Comparison of ENCODE assay signal across 8 mouse cellular contexts in the genomic region with DNA sequence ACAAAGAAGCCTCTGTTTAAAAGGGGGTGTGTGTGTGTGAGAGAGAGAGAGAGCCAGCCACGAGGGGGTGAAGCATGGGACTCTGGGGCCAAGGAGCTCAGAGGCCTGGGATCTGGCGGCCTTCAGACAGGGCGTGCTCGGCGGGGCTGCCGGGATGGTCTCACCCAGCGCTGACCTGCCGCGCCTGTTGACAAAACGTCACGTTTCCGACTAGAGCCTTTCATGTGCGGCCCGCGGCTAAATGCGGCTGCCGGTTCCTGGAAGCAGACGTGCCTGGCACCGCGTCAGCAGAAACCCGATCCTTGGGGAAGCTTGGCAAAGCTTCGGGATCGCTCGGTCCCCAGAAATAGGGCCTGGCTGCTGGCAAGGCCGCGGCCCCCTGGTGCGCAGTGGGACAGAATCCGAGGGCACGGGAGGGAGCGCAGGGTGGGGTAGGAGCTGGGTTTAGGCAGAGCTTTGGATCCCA. TPM values are rescaled to one million over a fixed set of nuclear protein-coding genes. Genes with fewer than 3 reads are reported as not detected.
DNase-seq lines count a peak whose midpoint lies in the region; ATAC-seq and TF ChIP-seq lines count a peak whose summit lies in the region.

No protein-coding gene starts in this region.

- peaks cover 8% of the 10 kb centered on the region; the same call in 1 of the 2 replicates for H3K27me3 ChIP-seq in forebrain, embryonic 12.5 days
- no peaks in the 10 kb centered on the region for H3K27me3 ChIP-seq in heart, embryonic 14.5 days (ENCODE audit: control insufficient read depth, insufficient read depth, low read length)
- H3K27me3 ChIP-seq in kidney, embryonic 16.5 days (ENCODE audit: insufficient read depth, low read length), result no peaks in the 10 kb centered on the region
- no peaks in the 10 kb centered on the region for H3K27me3 ChIP-seq in limb, embryonic 14.5 days (ENCODE audit: control insufficient read depth, insufficient read depth, low read length)
- no peaks in the 10 kb centered on the region for H3K27me3 ChIP-seq in midbrain, embryonic 14.5 days (ENCODE audit: control insufficient read depth, insufficient read depth, low read length)
- H3K27me3 ChIP-seq in spleen, adult 2 months (ENCODE audit: control insufficient read depth, insufficient read depth, low read length), result no peaks in the 10 kb centered on the region

- peak overlapping the region; percentile 53 for H3K9ac ChIP-seq in forebrain, embryonic 12.5 days
- H3K9ac ChIP-seq in heart, embryonic 14.5 days (ENCODE audit: low read length), result peak overlapping the region; percentile 67
- peak overlapping the region; percentile 32 for H3K9ac ChIP-seq in kidney, embryonic 16.5 days (replicated peaks; ENCODE audit: low read length)
- peak overlapping the region; percentile 52 for H3K9ac ChIP-seq in limb, embryonic 14.5 days (ENCODE audit: low read depth, low read length, severe bottlenecking)
- peak overlapping the region; percentile 54 for H3K9ac ChIP-seq in midbrain, embryonic 14.5 days (replicated peaks; ENCODE audit: low read length)

- ATAC-seq in forebrain, embryonic 12.5 days (ENCODE audit: low FRiP score), result peak; percentile 85
- peak; percentile 88 for ATAC-seq in heart, embryonic 14.5 days (ENCODE audit: insufficient number of reproducible peaks, insufficient read depth, low FRiP score, low read depth)
- ATAC-seq in kidney, embryonic 16.5 days (ENCODE audit: low FRiP score, low TSS enrichment), result peak; percentile 92
- ATAC-seq in limb, embryonic 14.5 days (ENCODE audit: low FRiP score, low read depth), result peak; percentile 88
- ATAC-seq in midbrain, embryonic 14.5 days (ENCODE audit: low FRiP score, low TSS enrichment), result peak; percentile 83

- peak; percentile 27 for DNase-seq in spleen, adult 18-20 months
- no peak for DNase-seq in spleen, adult 12 weeks (ENCODE audit: low spot score)
- peak; percentile 84 for DNase-seq in limb, embryonic 14.5 days (ENCODE audit: low spot score)
- peak; percentile 84 for DNase-seq in midbrain, embryonic 14.5 days
- peak in 1 of 2 experiments; percentile 24 for DNase-seq in spleen, adult 2 months (ENCODE audit: low read depth in 1 of 2, low spot score in 2 of 2)

- H3K27ac ChIP-seq in forebrain, embryonic 12.5 days, result peak overlapping the region; percentile 79
- peak overlapping the region; percentile 94 to 95 for H3K27ac ChIP-seq in heart, embryonic 14.5 days (replicated peaks in 1 of 2; ENCODE audit: control insufficient read depth in 1 of 2, insufficient read depth in 1 of 2, low read depth in 2 of 2, low read length in 2 of 2)
- peak overlapping the region; percentile 21; the same call in 1 of the 2 replicates for H3K27ac ChIP-seq in kidney, embryonic 16.5 days (ENCODE audit: low read length)
- peak overlapping the region; percentile 73 for H3K27ac ChIP-seq in limb, embryonic 14.5 days (replicated peaks; ENCODE audit: low read depth, low read length)
- peak overlapping the region; percentile 53; the same call in 1 of the 2 replicates for H3K27ac ChIP-seq in midbrain, embryonic 14.5 days (replicated peaks; ENCODE audit: low read depth, low read length)
- no peak overlapping the region for H3K27ac ChIP-seq in spleen, adult 2 months (ENCODE audit: insufficient read depth, low read length)

- H3K9me3 ChIP-seq in forebrain, embryonic 12.5 days, result no peaks in the 10 kb centered on the region
- H3K9me3 ChIP-seq in heart, embryonic 14.5 days (ENCODE audit: control insufficient read depth, low read length), result no peaks in the 10 kb centered on the region
- H3K9me3 ChIP-seq in kidney, embryonic 16.5 days (ENCODE audit: low read length), result no peaks in the 10 kb centered on the region
- no peaks in the 10 kb centered on the region for H3K9me3 ChIP-seq in limb, embryonic 14.5 days (ENCODE audit: control insufficient read depth, low read length)
- no peaks in the 10 kb centered on the region for H3K9me3 ChIP-seq in midbrain, embryonic 14.5 days (ENCODE audit: control insufficient read depth, low read length)

- H3K4me1 ChIP-seq in forebrain, embryonic 12.5 days, result peaks cover 16% of the 10 kb centered on the region
- H3K4me1 ChIP-seq in heart, embryonic 14.5 days (ENCODE audit: control insufficient read depth in 2 of 2, insufficient read depth in 2 of 2, low read length in 2 of 2), result peaks cover 15 to 36% of the 10 kb centered on the region in 2 experiments
- H3K4me1 ChIP-seq in kidney, embryonic 16.5 days (ENCODE audit: insufficient read depth, low read length), result peaks cover 14% of the 10 kb centered on the region
- peaks cover 16% of the 10 kb centered on the region for H3K4me1 ChIP-seq in limb, embryonic 14.5 days (ENCODE audit: control insufficient read depth, insufficient read depth, low read length)
- H3K4me1 ChIP-seq in midbrain, embryonic 14.5 days (ENCODE audit: control insufficient read depth, insufficient read depth, low read length), result peaks cover 11% of the 10 kb centered on the region
- H3K4me1 ChIP-seq in spleen, adult 2 months (ENCODE audit: control insufficient read depth, insufficient read depth, insufficient read length), result peaks cover 5% of the 10 kb centered on the region; the same call in 1 of the 2 replicates

- no peak for TF ChIP-seq CTCF in spleen, adult 2 months (IDR thresholded peaks at IDR 0.05; ENCODE audit: extremely low read depth, insufficient read depth, insufficient read length, insufficient replicate concordance)

- H3K4me3 ChIP-seq in forebrain, embryonic 12.5 days (replicated peaks), result peak overlapping the region; percentile 33
- H3K4me3 ChIP-seq in heart, embryonic 14.5 days (ENCODE audit: control insufficient read depth in 1 of 2, insufficient read depth in 1 of 2, low read depth in 1 of 2, low read length in 2 of 2), result peak overlapping the region; percentile 19 to 23; a peak in 3 of 4 replicates
- peak overlapping the region; percentile 30 for H3K4me3 ChIP-seq in kidney, embryonic 16.5 days (ENCODE audit: low read length)
- peak overlapping the region; percentile 31 for H3K4me3 ChIP-seq in limb, embryonic 14.5 days (replicated peaks; ENCODE audit: low read length)
- H3K4me3 ChIP-seq in midbrain, embryonic 14.5 days (replicated peaks; ENCODE audit: low read depth, low read length), result peak overlapping the region; percentile 28
- H3K4me3 ChIP-seq in spleen, adult 2 months (ENCODE audit: extremely low read depth, insufficient read depth, insufficient read length), result peak overlapping the region; percentile 35; the same call in 1 of the 2 replicates

- WGBS in forebrain, embryonic 12.5 days, result under 1% methylated on average over 30 of the region's 30 CpGs
- 1% methylated on average over 30 of the region's 30 CpGs for WGBS in heart, embryonic 14.5 days
- WGBS in kidney, embryonic 16.5 days, result 1% methylated on average over 30 of the region's 30 CpGs
- WGBS in limb, embryonic 14.5 days, result under 1% methylated on average over 30 of the region's 30 CpGs
- under 1% methylated on average over 30 of the region's 30 CpGs for WGBS in midbrain, embryonic 14.5 days
- 13% methylated on average over 30 of the region's 30 CpGs for WGBS in spleen, adult 2 months

- peaks cover 7% of the 10 kb centered on the region; the same call in 1 of the 2 replicates for H3K36me3 ChIP-seq in forebrain, embryonic 12.5 days (replicated peaks)
- H3K36me3 ChIP-seq in heart, embryonic 14.5 days (ENCODE audit: control insufficient read depth, insufficient read depth, low read length), result peaks cover 33% of the 10 kb centered on the region
- peaks cover 18% of the 10 kb centered on the region for H3K36me3 ChIP-seq in kidney, embryonic 16.5 days (ENCODE audit: insufficient read depth, low read length)
- peaks cover 16% of the 10 kb centered on the region for H3K36me3 ChIP-seq in limb, embryonic 14.5 days (ENCODE audit: control insufficient read depth, insufficient read depth, low read length)
- no peaks in the 10 kb centered on the region for H3K36me3 ChIP-seq in midbrain, embryonic 14.5 days (ENCODE audit: control insufficient read depth, insufficient read depth, low read length)
- peaks cover 15% of the 10 kb centered on the region for H3K36me3 ChIP-seq in spleen, adult 2 months (ENCODE audit: control insufficient read depth, insufficient read depth, low read length)

- TF ChIP-seq POLR2A in limb, embryonic 14.5 days (IDR thresholded peaks at IDR 0.05; ENCODE audit: borderline replicate concordance, extremely low read depth, insufficient read depth, insufficient read length), result no peak
- TF ChIP-seq POLR2A in spleen, adult 2 months (IDR thresholded peaks at IDR 0.05; ENCODE audit: low read depth, low read length), result no peak

- H3K4me2 ChIP-seq in forebrain, embryonic 12.5 days, result peak overlapping the region; percentile 62
- H3K4me2 ChIP-seq in heart, embryonic 14.5 days (ENCODE audit: low read length), result peak overlapping the region; percentile 64
- H3K4me2 ChIP-seq in kidney, embryonic 16.5 days (replicated peaks; ENCODE audit: low read depth, low read length), result peak overlapping the region; percentile 55
- peak overlapping the region; percentile 62 for H3K4me2 ChIP-seq in limb, embryonic 14.5 days (replicated peaks; ENCODE audit: low read depth, low read length, severe bottlenecking)
- H3K4me2 ChIP-seq in midbrain, embryonic 14.5 days (ENCODE audit: low read length), result peak overlapping the region; percentile 73

RNA-seq across cellular contexts. Expression of a gene that starts 7.9 kb away (rescaled TPM):
- polyA plus RNA-seq in forebrain, embryonic 12.5 days (2016; fragmentation: Nextera tagmentation; extraction: Ambion mirVana), result 7.8 and 9.9 TPM in 2 replicates
- polyA plus RNA-seq in heart, embryonic 14.5 days (2014; fragmentation: Nextera tagmentation; extraction: Ambion mirVana), result 20.1 and 20.9 TPM in 2 replicates
- polyA plus RNA-seq in kidney, embryonic 16.5 days (2015; fragmentation: Nextera tagmentation; extraction: Ambion mirVana), result 16.8 and 18.5 TPM in 2 replicates
- 10.8 and 11.9 TPM in 2 replicates for polyA plus RNA-seq in limb, embryonic 14.5 days (2012; rRNA removed)
- 27.6 and 31.7 TPM in 2 replicates for polyA plus RNA-seq in limb, embryonic 14.5 days (2014; fragmentation: Nextera tagmentation; extraction: Ambion mirVana)
- 3.8 and 4.6 TPM in 2 replicates for polyA plus RNA-seq in midbrain, embryonic 14.5 days (2014; fragmentation: Nextera tagmentation; extraction: Ambion mirVana)
- polyA plus RNA-seq in spleen, adult 2 months (2012; rRNA removed), result 8.1 and 10.2 TPM in 2 replicates
